ENCODE assay signal across 22 mouse cellular contexts in the genomic region with DNA sequence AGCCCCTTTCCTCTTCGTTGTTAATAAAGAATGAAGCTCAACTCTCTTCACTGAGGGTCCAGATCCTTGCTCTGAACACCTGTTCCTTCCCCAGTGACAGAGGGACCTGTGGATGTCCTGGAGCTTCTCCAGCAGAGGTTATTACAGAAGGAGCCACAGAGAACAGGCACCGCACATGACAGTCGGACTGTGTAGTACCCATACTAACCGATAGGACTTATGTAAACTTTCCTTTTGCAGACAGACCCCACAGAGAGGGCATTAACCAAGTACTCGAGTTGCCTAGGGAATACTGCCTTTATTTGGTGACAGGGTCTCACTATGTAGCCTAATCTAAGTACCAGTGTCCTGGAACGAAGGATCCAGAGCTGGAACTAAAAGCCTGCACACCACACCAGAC. TPM values are rescaled to one million over a fixed set of nuclear protein-coding genes. Genes with fewer than 3 reads are reported as not detected.
DNase-seq lines count a peak whose midpoint lies in the region; ATAC-seq and TF ChIP-seq lines count a peak whose summit lies in the region.
"Had no signal": no experiment of that assay in that cellular context is flagged by ENCODE, and none has a peak within 500 bp of the region (broad histone marks: within the 10 kb centered on the region; RNA-seq: fewer than 3 reads in every experiment).

No protein-coding gene starts in this region.

- peak overlapping the region; percentile 64 for H3K27ac ChIP-seq in cerebellum, adult 2 months (ENCODE audit: insufficient read depth, low read length)
- peak overlapping the region; percentile 36; the same call in 1 of the 2 replicates for H3K27ac ChIP-seq in layer of hippocampus, adult 2 months
- H3K27ac ChIP-seq in forebrain, embryonic 16.5 days (ENCODE audit: low read length) = no peak overlapping the region
- H3K27ac ChIP-seq: embryonic facial prominence, embryonic 12.5 days; embryonic facial prominence, embryonic 15.5 days; hindbrain, embryonic 12.5 days; hindbrain, embryonic 15.5 days had no signal

- H3K36me3 ChIP-seq in E14TG2a.4 (ENCODE audit: insufficient read depth, low read length) = no peaks in the 10 kb centered on the region
- no peaks in the 10 kb centered on the region for H3K36me3 ChIP-seq in forebrain, embryonic 16.5 days (ENCODE audit: control insufficient read depth, insufficient read depth)
- H3K36me3 ChIP-seq: embryonic facial prominence, embryonic 12.5 days; embryonic facial prominence, embryonic 15.5 days; hindbrain, embryonic 12.5 days; hindbrain, embryonic 15.5 days had no signal

- no peak for TF ChIP-seq POLR2A in cerebellum, adult 2 months (IDR thresholded peaks at IDR 0.05; ENCODE audit: borderline replicate concordance, insufficient read depth, low read length)

- no peaks in the 10 kb centered on the region for H3K9me3 ChIP-seq in E14TG2a.4 (ENCODE audit: low read length)
- H3K9me3 ChIP-seq in forebrain, embryonic 16.5 days (ENCODE audit: control insufficient read depth, low read length) = no peaks in the 10 kb centered on the region
- H3K9me3 ChIP-seq: embryonic facial prominence, embryonic 12.5 days; embryonic facial prominence, embryonic 15.5 days; hindbrain, embryonic 12.5 days; hindbrain, embryonic 15.5 days had no signal

- peaks cover 43% of the 10 kb centered on the region for H3K4me1 ChIP-seq in cerebellum, adult 2 months (ENCODE audit: control insufficient read depth, insufficient read depth, low read length)
- H3K4me1 ChIP-seq in E14TG2a.4 (replicated peaks; ENCODE audit: low read depth, low read length) = peaks cover 39% of the 10 kb centered on the region
- 0 out of 2 replicates have a peak, but pooled peaks cover 5% of the 10 kb centered on the region for H3K4me1 ChIP-seq in forebrain, embryonic 16.5 days (replicated peaks; ENCODE audit: control insufficient read depth, insufficient read depth, low read length)
- H3K4me1 ChIP-seq: embryonic facial prominence, embryonic 15.5 days; hindbrain, embryonic 12.5 days had no signal

- DNase-seq in cerebellum, adult 2 months = no peak
- no peak for DNase-seq in cerebellum, adult 9-11 months
- DNase-seq in layer of hippocampus, adult 2 months (ENCODE audit: low spot score in 2 of 2) = no peak
- DNase-seq in layer of hippocampus, postnatal 14 days (ENCODE audit: low spot score in 2 of 2) = no peak
- DNase-seq in R1 (ENCODE audit: low read depth, low spot score) = peak; percentile 55
- DNase-seq in c-Kit-positive CD71-positive TER-119-positive erythroid progenitor cells, embryonic 14.5 days (ENCODE audit: low spot score) = no peak
- DNase-seq: adrenal gland, adult 2 months; adrenal gland, postnatal 14 days; cerebellum, adult 11-12 months; cerebellum, adult 9-10 months; cerebellum, postnatal 25 days; gastrocnemius, postnatal 14 days; heart, adult 11 months had no signal

- H3K27me3 ChIP-seq in cerebellum, adult 2 months (ENCODE audit: control insufficient read depth, insufficient read depth, low read length) = no peaks in the 10 kb centered on the region
- H3K27me3 ChIP-seq in E14TG2a.4 (ENCODE audit: insufficient read depth, low read length) = no peaks in the 10 kb centered on the region
- H3K27me3 ChIP-seq in forebrain, embryonic 16.5 days (replicated peaks; ENCODE audit: control insufficient read depth, insufficient read depth, low read length) = no peaks in the 10 kb centered on the region
- H3K27me3 ChIP-seq: embryonic facial prominence, embryonic 12.5 days; embryonic facial prominence, embryonic 15.5 days; hindbrain, embryonic 12.5 days; hindbrain, embryonic 15.5 days had no signal

- no peak overlapping the region for H3K9ac ChIP-seq in forebrain, embryonic 16.5 days (replicated peaks; ENCODE audit: low read depth, low read length)
- H3K9ac ChIP-seq: embryonic facial prominence, embryonic 12.5 days; embryonic facial prominence, embryonic 15.5 days; hindbrain, embryonic 12.5 days; hindbrain, embryonic 15.5 days had no signal

- H3K4me2 ChIP-seq in forebrain, embryonic 16.5 days (ENCODE audit: low read length) = no peak overlapping the region
- H3K4me2 ChIP-seq: embryonic facial prominence, embryonic 12.5 days; embryonic facial prominence, embryonic 15.5 days; heart, embryonic 11.5 days; hindbrain, embryonic 12.5 days; hindbrain, embryonic 15.5 days had no signal

- ATAC-seq in forebrain, embryonic 16.5 days = no peak
- ATAC-seq: forebrain, embryonic 14.5 days had no signal

- WGBS in cerebellum, adult 2 months = 53% methylated on average over 6 of the region's 6 CpGs
- 80% methylated on average over 6 of the region's 6 CpGs for WGBS in forebrain, embryonic 16.5 days

- H3K4me3 ChIP-seq in cerebellum, adult 2 months (replicated peaks; ENCODE audit: insufficient read depth, low read depth, low read length) = no peak overlapping the region
- H3K4me3 ChIP-seq in layer of hippocampus, adult 2 months = no peak overlapping the region
- no peak overlapping the region for H3K4me3 ChIP-seq in E14TG2a.4 (replicated peaks; ENCODE audit: low read length)
- H3K4me3 ChIP-seq in forebrain, embryonic 16.5 days (replicated peaks; ENCODE audit: low read length) = no peak overlapping the region
- H3K4me3 ChIP-seq: embryonic facial prominence, embryonic 12.5 days; embryonic facial prominence, embryonic 15.5 days; hindbrain, embryonic 12.5 days; hindbrain, embryonic 15.5 days had no signal

- TF ChIP-seq CTCF in cerebellum, adult 2 months (IDR thresholded peaks at IDR 0.05; ENCODE audit: borderline replicate concordance, insufficient read depth, low read depth, low read length) = no peak
- peak; percentile 25 for TF ChIP-seq CTCF in layer of hippocampus, adult 2 months (conservative IDR thresholded peaks at IDR 0.05)
- TF ChIP-seq CTCF in E14TG2a.4 (conservative IDR thresholded peaks at IDR 0.05; ENCODE audit: low read length) = peak; percentile 14; the same call in 1 of the 2 replicates

RNA-seq across cellular contexts. Expression of gene Nmnat2, which starts 39.0 kb away (rescaled TPM):
- 120 and 131 TPM in 2 replicates for polyA plus RNA-seq in cerebellum, adult 2 months (2012; rRNA removed)
- total RNA-seq in layer of hippocampus, adult 2 months (2021) = 100 to 1,000 TPM; 133 to 141 TPM
- total RNA-seq in layer of hippocampus, postnatal 14 days (2021) = 100 to 1,000 TPM; 104 to 109 TPM
- polyA plus RNA-seq in forebrain, embryonic 16.5 days (2015; fragmentation: Nextera tagmentation; extraction: Ambion mirVana) = 77.1 and 85.6 TPM in 2 replicates
- total RNA-seq: hematopoietic stem cell, adult 5-6 weeks had no signal
